ENCODE assay signal across 31 mouse cellular contexts in the genomic region with DNA sequence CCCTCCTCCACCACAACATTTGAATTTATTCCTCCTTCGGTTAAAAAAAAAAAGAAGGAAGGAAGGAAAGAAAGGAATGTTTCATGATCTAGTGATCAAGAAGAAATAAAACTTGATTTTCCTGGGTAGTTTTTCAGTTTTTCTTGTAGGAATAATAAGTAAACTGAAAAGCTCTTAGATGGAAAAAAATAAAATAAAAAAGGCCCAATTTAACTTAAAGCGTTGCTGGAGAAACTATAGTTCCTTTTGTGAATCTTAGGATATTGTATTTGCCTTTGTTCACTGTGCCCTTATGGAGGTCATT. TPM values are rescaled to one million over a fixed set of nuclear protein-coding genes. Genes with fewer than 3 reads are reported as not detected.
DNase-seq lines count a peak whose midpoint lies in the region; ATAC-seq and TF ChIP-seq lines count a peak whose summit lies in the region.
"Had no signal": no experiment of that assay in that cellular context is flagged by ENCODE, and none has a peak within 500 bp of the region (broad histone marks: within the 10 kb centered on the region; RNA-seq: fewer than 3 reads in every experiment).

No protein-coding gene starts in this region.

- no peak overlapping the region for H3K9ac ChIP-seq in heart, embryonic 12.5 days
- H3K9ac ChIP-seq in liver, embryonic 11.5 days (ENCODE audit: low read depth, low read length): peak overlapping the region; percentile 48; the same call in 1 of the 2 replicates
- no peak overlapping the region for H3K9ac ChIP-seq in embryonic facial prominence, embryonic 15.5 days
- H3K9ac ChIP-seq: hindbrain, embryonic 12.5 days; lung, embryonic 15.5 days had no signal

- 89% methylated on average over 2 of the region's 2 CpGs for WGBS in heart, embryonic 12.5 days
- 77% methylated on average over 2 of the region's 2 CpGs for WGBS in liver, embryonic 11.5 days
- 86% methylated on average over 2 of the region's 2 CpGs for WGBS in embryonic facial prominence, embryonic 15.5 days

- peak overlapping the region; percentile 53; the same call in 1 of the 2 replicates for H3K4me2 ChIP-seq in heart, embryonic 12.5 days
- peak overlapping the region; percentile 57 for H3K4me2 ChIP-seq in liver, embryonic 11.5 days
- H3K4me2 ChIP-seq in embryonic facial prominence, embryonic 15.5 days (replicated peaks): 0 out of 2 replicates have a peak overlapping the region, but pooled peaks have one; percentile 10

- ATAC-seq in heart, embryonic 12.5 days (ENCODE audit: insufficient number of reproducible peaks, low FRiP score): no peak
- no peak for ATAC-seq in liver, embryonic 11.5 days (replicated peaks; ENCODE audit: low FRiP score)
- no peak for ATAC-seq in embryonic facial prominence, embryonic 15.5 days (ENCODE audit: insufficient number of reproducible peaks, low FRiP score, low TSS enrichment, low read depth)
- ATAC-seq: activated CD4-positive, CD25-positive, alpha-beta regulatory T cell, adult 4 months; forebrain, embryonic 16.5 days; intestine, embryonic 16.5 days had no signal

- TF ChIP-seq CTCF in E14TG2a.4 (conservative IDR thresholded peaks at IDR 0.05; ENCODE audit: low read length): no peak

- no peak overlapping the region for H3K27ac ChIP-seq in heart, embryonic 12.5 days (ENCODE audit: poor library complexity, severe bottlenecking)
- H3K27ac ChIP-seq in liver, embryonic 11.5 days (ENCODE audit: low read depth, low read length): no peak overlapping the region
- no peak overlapping the region for H3K27ac ChIP-seq in embryonic facial prominence, embryonic 15.5 days (replicated peaks)
- H3K27ac ChIP-seq: forebrain, embryonic 10.5 days; heart, adult 2 months; hindbrain, embryonic 12.5 days; kidney, postnatal 0 days; lung, embryonic 15.5 days had no signal

- no peaks in the 10 kb centered on the region; the same call in 1 of the 2 replicates for H3K9me3 ChIP-seq in heart, embryonic 12.5 days (replicated peaks)
- H3K9me3 ChIP-seq in liver, embryonic 11.5 days (ENCODE audit: control insufficient read depth, low read length): no peaks in the 10 kb centered on the region
- peaks cover 12% of the 10 kb centered on the region for H3K9me3 ChIP-seq in E14TG2a.4 (ENCODE audit: low read length)
- no peaks in the 10 kb centered on the region for H3K9me3 ChIP-seq in embryonic facial prominence, embryonic 15.5 days (replicated peaks)
- H3K9me3 ChIP-seq: forebrain, embryonic 10.5 days; lung, embryonic 15.5 days had no signal

- H3K4me3 ChIP-seq in heart, embryonic 12.5 days: peak overlapping the region; percentile 28; the same call in 1 of the 2 replicates
- peak overlapping the region; percentile 40; the same call in 1 of the 2 replicates for H3K4me3 ChIP-seq in liver, embryonic 11.5 days (ENCODE audit: low read depth, low read length)
- peak overlapping the region; percentile 84 for H3K4me3 ChIP-seq in E14TG2a.4 (replicated peaks; ENCODE audit: low read length)
- H3K4me3 ChIP-seq in embryonic facial prominence, embryonic 15.5 days (replicated peaks): no peak overlapping the region
- H3K4me3 ChIP-seq: heart, adult 2 months; hindbrain, embryonic 12.5 days had no signal

- DNase-seq in heart, postnatal 25 days (ENCODE audit: low spot score): no peak
- no peak for DNase-seq in liver, embryonic 11.5 days (ENCODE audit: low spot score)
- no peak for DNase-seq in liver
- DNase-seq in urinary bladder, adult 18-20 months (ENCODE audit: low spot score in 2 of 2): no peak
- DNase-seq in lung, postnatal 4 days: no peak
- DNase-seq: adrenal gland, adult 8-10 months; cerebellum, adult 8-10 months; cerebellum, postnatal 25 days; heart, adult 2 months; kidney, adult 8-10 months; layer of hippocampus, postnatal 36 days; left cerebral cortex, postnatal 4 days; midbrain, embryonic 14.5 days; thymus, adult 18-20 months; thymus, postnatal 25 days had no signal

- intact Hi-C loops in heart, postnatal 25 days (cut with DNase I): no loop called here

- H3K27me3 ChIP-seq in heart, embryonic 12.5 days (replicated peaks): no peaks in the 10 kb centered on the region
- no peaks in the 10 kb centered on the region for H3K27me3 ChIP-seq in liver, embryonic 11.5 days (replicated peaks; ENCODE audit: control insufficient read depth, insufficient read depth, low read length)
- no peaks in the 10 kb centered on the region for H3K27me3 ChIP-seq in E14TG2a.4 (ENCODE audit: insufficient read depth, low read length)
- no peaks in the 10 kb centered on the region for H3K27me3 ChIP-seq in embryonic facial prominence, embryonic 15.5 days
- H3K27me3 ChIP-seq: hindbrain, embryonic 12.5 days; lung, embryonic 15.5 days had no signal

- H3K36me3 ChIP-seq in heart, embryonic 12.5 days: no peaks in the 10 kb centered on the region
- H3K36me3 ChIP-seq in liver, embryonic 11.5 days (ENCODE audit: control insufficient read depth, insufficient read depth, low read length): no peaks in the 10 kb centered on the region
- peaks cover 33% of the 10 kb centered on the region for H3K36me3 ChIP-seq in E14TG2a.4 (ENCODE audit: insufficient read depth, low read length)
- H3K36me3 ChIP-seq in embryonic facial prominence, embryonic 15.5 days: no peaks in the 10 kb centered on the region
- H3K36me3 ChIP-seq: forebrain, embryonic 10.5 days; hindbrain, embryonic 12.5 days; lung, embryonic 15.5 days had no signal

- no peaks in the 10 kb centered on the region for H3K4me1 ChIP-seq in heart, embryonic 12.5 days (replicated peaks)
- H3K4me1 ChIP-seq in liver, embryonic 11.5 days (replicated peaks; ENCODE audit: control insufficient read depth, insufficient read depth, low read length): no peaks in the 10 kb centered on the region
- H3K4me1 ChIP-seq in E14TG2a.4 (replicated peaks; ENCODE audit: low read depth, low read length): no peaks in the 10 kb centered on the region
- no peaks in the 10 kb centered on the region for H3K4me1 ChIP-seq in embryonic facial prominence, embryonic 15.5 days
- H3K4me1 ChIP-seq: hindbrain, embryonic 12.5 days; lung, embryonic 15.5 days had no signal

RNA-seq across cellular contexts. Expression of a gene that starts 0.6 kb away (rescaled TPM):
- 3.9 and 5.5 TPM in 2 replicates for polyA plus RNA-seq in heart, embryonic 12.5 days (2016; fragmentation: Nextera tagmentation; extraction: Ambion mirVana)
- total RNA-seq in heart, postnatal 25 days (2021): under 1 TPM; 0.29 to 0.36 TPM
- polyA plus RNA-seq in liver, embryonic 11.5 days (2014; fragmentation: Nextera tagmentation; extraction: Ambion mirVana): 7.5 and 7.9 TPM in 2 replicates
- 1.2 and 1.5 TPM in 2 replicates for polyA plus RNA-seq in embryonic facial prominence, embryonic 15.5 days (2015; fragmentation: Nextera tagmentation; extraction: Ambion mirVana)
- polyA plus RNA-seq: large intestine, adult 2 months had no signal

RNA-seq across cellular contexts. Expression of a gene that starts 38.2 kb away (rescaled TPM):
- not detected in 2 replicates for polyA plus RNA-seq in heart, embryonic 12.5 days (2016; fragmentation: Nextera tagmentation; extraction: Ambion mirVana)
- not detected for total RNA-seq in heart, postnatal 25 days (2021)
- polyA plus RNA-seq in liver, embryonic 11.5 days (2014; fragmentation: Nextera tagmentation; extraction: Ambion mirVana): 0.14 TPM in 1 of 2 replicates, not detected in the other
- 0.42 and 0.64 TPM in 2 replicates for polyA plus RNA-seq in embryonic facial prominence, embryonic 15.5 days (2015; fragmentation: Nextera tagmentation; extraction: Ambion mirVana)
- total RNA-seq: gastrocnemius, adult 8-10 months; gastrocnemius, postnatal 4 days; heart, adult 2 months; heart, postnatal 14 days; layer of hippocampus, postnatal 36 days; megakaryocyte, adult 5-6 weeks; monocyte, adult 5-6 weeks had no signal
- polyA plus RNA-seq: activated CD4-positive, CD25-positive, alpha-beta regulatory T cell, adult 4 months; forebrain, embryonic 10.5 days; heart, adult 2 months; hindbrain, embryonic 12.5 days had no signal
